Mouse (Mus musculus) CH12.LX (cell line): ENCODE measurements around the gene Smyd3. TPM values are rescaled to one million over a fixed set of nuclear protein-coding genes. Genes with fewer than 3 reads are reported as not detected.

ENCODE experiments used
- DNase-seq: peaks from one replicate; pipeline ENCODE4 v3.0.0-alpha.2; 2013; ENCODE audit errors: extremely low read depth
- H3K27ac ChIP-seq: 2 replicates; pipeline ENCODE4 v1.5.1; 2012; ENCODE audit warnings: low read depth, mild to moderate bottlenecking, control low read depth, moderate library complexity; ENCODE audit not compliant: insufficient read depth
- H3K27me3 ChIP-seq: replicated peaks from 2 replicates; pipeline ENCODE3; 2012; ENCODE audit warnings: inconsistent platforms
- H3K36me3 ChIP-seq, 2 experiments: replicated peaks in 1 of 2; 2 replicates each; pipeline versions ENCODE3 to v1.6.1; 2012; ENCODE audit warnings: inconsistent platforms in 1 of 2, low read length in 1 of 2, mild to moderate bottlenecking in 1 of 2, mixed read lengths in 1 of 2, moderate library complexity in 1 of 2; ENCODE audit not compliant: control insufficient read depth in 1 of 2, insufficient read depth in 1 of 2
- H3K4me1 ChIP-seq, 2 experiments: 2 replicates each; pipeline ENCODE4 v1.6.1; 2012; ENCODE audit warnings: inconsistent platforms in 1 of 2, moderate library complexity in 1 of 2; ENCODE audit not compliant: insufficient read depth in 2 of 2, control insufficient read depth in 1 of 2
- H3K4me2 ChIP-seq: 2 replicates; pipeline ENCODE4 v1.6.1; 2012; ENCODE audit warnings: low read depth, mild to moderate bottlenecking, control low read depth; ENCODE audit not compliant: poor library complexity, insufficient read depth, severe bottlenecking
- H3K4me3 ChIP-seq, 3 experiments: fragments of 150-350 bp in 1 of 3; sonication (generic) in 1 of 3; replicated peaks in 1 of 3; 2 replicates each; pipeline versions ENCODE3 to v1.5.1; 2011 to 2012; ENCODE audit warnings: low read depth in 2 of 3, low read length in 2 of 3, mild to moderate bottlenecking in 2 of 3, moderate library complexity in 2 of 3, control low read depth in 1 of 3, improper control_type of control experiment in 1 of 3, inconsistent platforms in 1 of 3, mixed read lengths in 1 of 3; ENCODE audit not compliant: poor library complexity in 1 of 3
- H3K79me2 ChIP-seq: replicated peaks from 2 replicates; pipeline ENCODE4 v1.6.1; 2012; ENCODE audit warnings: mild to moderate bottlenecking, moderate library complexity; ENCODE audit not compliant: control insufficient read depth, poor library complexity, insufficient read depth, severe bottlenecking; ENCODE audit errors: extremely low read depth
- H3K9ac ChIP-seq: 2 replicates; pipeline ENCODE4 v1.6.1; 2012; ENCODE audit warnings: low read depth, mild to moderate bottlenecking, control low read depth, moderate library complexity; ENCODE audit not compliant: insufficient read depth
- H3K9me3 ChIP-seq: replicated peaks from 2 replicates; pipeline ENCODE3; 2012; ENCODE audit warnings: low read length, inconsistent platforms, mixed read lengths
- CHD2 ChIP-seq: IDR thresholded peaks from 2 replicates; pipeline ENCODE4 v1.6.1; 2011; ENCODE audit warnings: low read length, improper control_type of control experiment
- E2F4 ChIP-seq: IDR thresholded peaks from 2 replicates; pipeline ENCODE4 v1.6.1; 2011; ENCODE audit warnings: low read depth, low read length, improper control_type of control experiment; ENCODE audit not compliant: insufficient replicate concordance
- GABPA ChIP-seq: IDR thresholded peaks from 2 replicates; pipeline ENCODE4 v1.6.1; 2012; ENCODE audit warnings: low read depth, low read length, improper control_type of control experiment, inconsistent platforms; ENCODE audit not compliant: insufficient replicate concordance
- MAFK ChIP-seq: IDR thresholded peaks from 2 replicates; pipeline ENCODE4 v1.6.1; 2011; ENCODE audit warnings: low read length, improper control_type of control experiment; ENCODE audit not compliant: insufficient replicate concordance
- NRF1 ChIP-seq: IDR thresholded peaks from 2 replicates; pipeline ENCODE4 v1.6.1; 2014; ENCODE audit warnings: low read depth, mild to moderate bottlenecking, inconsistent platforms, low read length, improper control_type of control experiment, moderate library complexity
- PAX5 ChIP-seq: IDR thresholded peaks from 2 replicates; pipeline ENCODE4 v1.6.1; 2012; ENCODE audit warnings: low read length, inconsistent platforms, mixed read lengths
- POLR2A ChIP-seq: IDR thresholded peaks from 2 replicates; pipeline ENCODE4 v1.6.1; 2011; ENCODE audit warnings: low read depth, mild to moderate bottlenecking, improper control_type of control experiment, low read length
- RCOR1 ChIP-seq: conservative IDR thresholded peaks from 2 replicates; pipeline ENCODE4 v1.6.1; 2012; ENCODE audit warnings: low read depth, mild to moderate bottlenecking, inconsistent platforms, low read length, improper control_type of control experiment
- SMC3 ChIP-seq: IDR thresholded peaks from 2 replicates; pipeline ENCODE4 v1.6.1; 2011; ENCODE audit warnings: low read depth, low read length, improper control_type of control experiment
- UBTF ChIP-seq: IDR thresholded peaks from 2 replicates; pipeline ENCODE4 v1.6.1; 2012; ENCODE audit warnings: low read depth, mild to moderate bottlenecking, inconsistent platforms, low read length, improper control_type of control experiment, moderate library complexity
- ZC3H11A ChIP-seq: IDR thresholded peaks from 2 replicates; pipeline ENCODE4 v1.6.1; 2012; ENCODE audit warnings: low read depth, mild to moderate bottlenecking, inconsistent platforms, low read length, improper control_type of control experiment
- ZMIZ1 ChIP-seq: IDR thresholded peaks from 2 replicates; pipeline ENCODE4 v1.6.1; 2012; ENCODE audit warnings: low read depth, mild to moderate bottlenecking, inconsistent platforms, low read length, improper control_type of control experiment
- dilution Hi-C: fragments of 300-500 bp; cut with MboI; formaldehyde crosslinking; loops from 2 replicates; pipeline ENCODE4 v1.14.3; 2020; ENCODE audit warnings: low sequenced_read_pairs; ENCODE audit not compliant: extremely low pct_unique_long_range_greater_than_20kb, extremely low pct_ligation_motif_present
- in situ Hi-C: fragments of 300-500 bp; cut with MboI; formaldehyde crosslinking; loops from 3 replicates; pipeline ENCODE4 v1.14.3; 2019; ENCODE audit warnings: low sequenced_read_pairs, low pct_ligation_motif_present, low pct_unique_long_range_greater_than_20kb, mixed read lengths
- polyA plus RNA-seq: library from polyadenylated mRNA; unstranded; fragments of >175 nt; gene quantifications from 2 replicates; pipeline ENCODE4 v1.2.1, GENCODE M21; 2012; ENCODE audit warnings: low read depth; ENCODE audit not compliant: insufficient read length
- total RNA-seq, 2 experiments: library from RNA; depleted of rRNA; stranded (reverse); fragments of 300-350 nt in 1 of 2; fragments of >200 nt in 1 of 2; gene quantifications; 2 replicates each; pipeline ENCODE4 v1.2.3; 2012 to 2014

The Smyd3 gene
- total and polyA plus RNA-seq, 3 experiments = 11.4 to 12.5 (median 11.8) TPM

- Histone ChIP-seq H3K9me3 (no peaks in the 10 kb centered on the region), H3K4me1 (peaks cover 0 to 22% of the 10 kb centered on the region in 2 experiments; a peak in 3 of 4 replicates), H3K27me3 (no peaks in the 10 kb centered on the region), H3K4me2 (no peak overlapping the region), H3K27ac (no peak overlapping the region), H3K4me3 (no peak overlapping the region), H3K79me2 (no peaks in the 10 kb centered on the region), H3K9ac (no peak overlapping the region), H3K36me3 (peaks cover 0 to 6% of the 10 kb centered on the region in 2 experiments)
- dilution Hi-C loops (no loop called here), in situ Hi-C loops (no loop called here)
- TF ChIP-seq ZC3H11A (no peak), ZMIZ1 (no peak), CHD2 (no peak), PAX5 (no peak), RCOR1 (no peak)
- no peak for DNase-seq
These were observed 84.0 kb downstream of the Smyd3 start for GRCm38 (mm10) chr1:179433828-179434227.

- no peak overlapping the region for H3K27ac ChIP-seq
- in situ Hi-C loops (no loop called here), dilution Hi-C loops (no loop called here)
- H3K4me3 ChIP-seq = no peak overlapping the region
- peaks cover 0 to 22% of the 10 kb centered on the region in 2 experiments; a peak in 3 of 4 replicates for H3K4me1 ChIP-seq
- peaks cover 0 to 6% of the 10 kb centered on the region in 2 experiments for H3K36me3 ChIP-seq
- H3K9ac ChIP-seq = no peak overlapping the region
- no peak overlapping the region for H3K4me2 ChIP-seq
- no peaks in the 10 kb centered on the region for H3K27me3 ChIP-seq
- no peaks in the 10 kb centered on the region for H3K79me2 ChIP-seq
- DNase-seq = no peak
- no peaks in the 10 kb centered on the region for H3K9me3 ChIP-seq
- TF ChIP-seq POLR2A = no peak
- no peak for TF ChIP-seq NRF1
- TF ChIP-seq E2F4 = no peak
- no peak for TF ChIP-seq UBTF
- no peak for TF ChIP-seq GABPA
- TF ChIP-seq MAFK = no peak
These were observed 84.5 kb downstream of the Smyd3 start for GRCm38 (mm10) chr1:179433355-179433754.

- DNase-seq = no peak
- Histone ChIP-seq H3K27me3 (no peaks in the 10 kb centered on the region), H3K4me3 (no peak overlapping the region), H3K9me3 (no peaks in the 10 kb centered on the region), H3K4me2 (no peak overlapping the region), H3K36me3 (peaks cover 0 to 6% of the 10 kb centered on the region in 2 experiments), H3K79me2 (no peaks in the 10 kb centered on the region), H3K9ac (no peak overlapping the region), H3K4me1 (peaks cover 0 to 24% of the 10 kb centered on the region in 2 experiments; a peak in 3 of 4 replicates), H3K27ac (no peak overlapping the region)
- no peak for TF ChIP-seq SMC3
- dilution Hi-C loops = no loop called here
- in situ Hi-C loops = no loop called here
These were observed 87.8 kb downstream of the Smyd3 start for GRCm38 (mm10) chr1:179430077-179430476.
